Mouse (Mus musculus): ENCODE data around the gene Aox4. TPM values are rescaled to one million over a fixed set of nuclear protein-coding genes. Genes with fewer than 3 reads are reported as not detected.

The Aox4 gene
- total RNA-seq, 2 experiments from 2014 or later, result 13.1 to 13.3 TPM

Other genes starting within 250 kb of the Aox4 start
- gene Sgo2a, start 214.4 kb upstream of the Aox4 start, total RNA-seq (2021), result 1 to 10 TPM; 1.3 TPM
- gene Kctd18, start 191.4 kb upstream of the Aox4 start, total RNA-seq (2021), result 10 to 100 TPM; 19.6 to 19.8 TPM
- gene Aox1, start 180.5 kb upstream of the Aox4 start, total RNA-seq (2021), result 1 to 10 TPM in 1 of 2 experiments, under 1 TPM in 1; 0.97 to 1.1 TPM
- gene Aox3, start 97.3 kb upstream of the Aox4 start, total RNA-seq (2021), result 1 to 10 TPM; 2.1 to 2.4 TPM
- under 1 TPM; 0.06 to 0.08 TPM for gene Aox2, start 67.9 kb downstream of the Aox4 start, total RNA-seq (2021)
- 100 to 1,000 TPM; 264 to 272 TPM for gene Bzw1, start 182.5 kb downstream of the Aox4 start, total RNA-seq (2021)
- gene Clk1, start 213.7 kb downstream of the Aox4 start, total RNA-seq (2021), result 100 to 1,000 TPM in 1 of 2 experiments, 10 to 100 TPM in 1; 98.2 to 104 TPM
- gene Nif3l1, start 234.8 kb downstream of the Aox4 start, total RNA-seq (2021), result 10 to 100 TPM; 19.9 to 20.3 TPM
- gene Ppil3, start 235.1 kb downstream of the Aox4 start, total RNA-seq (2021), result 10 to 100 TPM; 29.0 to 30.0 TPM

Data from left cerebral cortex, postnatal 10 days (tissue).